Mouse (Mus musculus) ovary, postnatal 10 days (tissue): ENCODE data around the gene Zfp185.

Experiments used
- DNase-seq: peaks from one replicate; pipeline ENCODE4 v3.0.0; 2022; ENCODE audit warnings: low spot score

The Zfp185 gene

GRCm38 (mm10) chrX:72986841-72987519 is at the start of gene Zfp185:
Zfp185 (plus strand) TSS chrX:72987339.
- peak; percentile 14 for DNase-seq

GRCm38 (mm10) chrX:72953464-72953863 is 33.7 kb upstream of the Zfp185 start:
- no peak for DNase-seq

- no peak for DNase-seq
These were observed 30.7 kb upstream of the Zfp185 start for GRCm38 (mm10) chrX:72956486-72956885.

GRCm38 (mm10) chrX:72960431-72960830 is 26.7 kb upstream of the Zfp185 start:
- DNase-seq: no peak

- no peak for DNase-seq
These were observed 25.6 kb upstream of the Zfp185 start for GRCm38 (mm10) chrX:72961511-72961910.

GRCm38 (mm10) chrX:72962743-72963142 is 24.4 kb upstream of the Zfp185 start:
- DNase-seq: no peak

GRCm38 (mm10) chrX:72982831-72983230 is 4.3 kb upstream of the Zfp185 start:
- no peak for DNase-seq

GRCm38 (mm10) chrX:72985607-72986006 is 1.5 kb upstream of the Zfp185 start:
- DNase-seq: no peak

GRCm38 (mm10) chrX:72987520-72987905 is 374 bp downstream of the Zfp185 start:
- DNase-seq: no peak

- DNase-seq: no peak
These were observed 1.3 kb downstream of the Zfp185 start for GRCm38 (mm10) chrX:72988431-72988830.

- DNase-seq: no peak
These were observed 3.4 kb downstream of the Zfp185 start for GRCm38 (mm10) chrX:72990581-72990980.

- DNase-seq: no peak
These were observed 5.3 kb downstream of the Zfp185 start for GRCm38 (mm10) chrX:72992291-72992919.

- no peak for DNase-seq
These were observed 8.4 kb downstream of the Zfp185 start for GRCm38 (mm10) chrX:72995542-72995941.

- no peak for DNase-seq
These were observed 16.0 kb downstream of the Zfp185 start for GRCm38 (mm10) chrX:73003110-73003509.

GRCm38 (mm10) chrX:73005678-73006077 is 18.5 kb downstream of the Zfp185 start:
- DNase-seq: no peak

- peak; percentile 69 for DNase-seq
These were observed 20.7 kb downstream of the Zfp185 start for GRCm38 (mm10) chrX:73007597-73008479.

GRCm38 (mm10) chrX:73012846-73013245 is 25.7 kb downstream of the Zfp185 start:
- DNase-seq: no peak

GRCm38 (mm10) chrX:73037003-73037402 is 49.9 kb downstream of the Zfp185 start, which contains the start of gene Pnma5:
Pnma5 (minus strand) TSS chrX:73037103.
- no peak for DNase-seq

- no peak for DNase-seq
These were observed 51.7 kb downstream of the Zfp185 start for GRCm38 (mm10) chrX:73038831-73039230.

- no peak for DNase-seq
These were observed 52.5 kb downstream of the Zfp185 start for GRCm38 (mm10) chrX:73039666-73040065.

GRCm38 (mm10) chrX:73053860-73054563 is 66.9 kb downstream of the Zfp185 start:
- peak; percentile 75 for DNase-seq

- no peak for DNase-seq
These were observed 74.4 kb downstream of the Zfp185 start for GRCm38 (mm10) chrX:73061528-73061927.
